Mouse (Mus musculus) embryonic facial prominence, embryonic 13.5 days (tissue): ENCODE results near the gene Ubac2. TPM values are rescaled to one million over a fixed set of nuclear protein-coding genes. Genes with fewer than 3 reads are reported as not detected.

Experiments
- ATAC-seq: fragments of 200-750 bp; cut with Nextera tagmentation; 2 replicates; pipeline ENCODE4 v1.8.0; 2017; ENCODE audit warnings: low read depth; ENCODE audit not compliant: insufficient number of reproducible peaks, insufficient read depth, low FRiP score, low TSS enrichment
- H3K27ac ChIP-seq: fragments of 300-500 bp; sonication (generic); 2 replicates; pipeline ENCODE4 v1.5.1; 2015; ENCODE audit warnings: moderate library complexity, mild to moderate bottlenecking, inconsistent platforms
- H3K27me3 ChIP-seq: fragments of 300-500 bp; sonication (generic); 2 replicates; pipeline ENCODE4 v1.6.1; 2015; ENCODE audit warnings: mild to moderate bottlenecking, inconsistent platforms
- H3K36me3 ChIP-seq: fragments of 300-500 bp; sonication (generic); 2 replicates; pipeline ENCODE4 v1.6.1; 2015; ENCODE audit warnings: mild to moderate bottlenecking, inconsistent platforms
- H3K4me1 ChIP-seq: fragments of 300-500 bp; sonication (generic); 2 replicates; pipeline ENCODE4 v1.6.1; 2015; ENCODE audit warnings: inconsistent platforms
- H3K4me2 ChIP-seq: fragments of 300-500 bp; sonication (generic); 2 replicates; pipeline ENCODE4 v1.6.1; 2015; ENCODE audit warnings: moderate library complexity, mild to moderate bottlenecking, inconsistent platforms
- H3K4me3 ChIP-seq: fragments of 300-500 bp; sonication (generic); 2 replicates; pipeline ENCODE4 v1.5.1; 2015; ENCODE audit warnings: mild to moderate bottlenecking, inconsistent platforms
- H3K9ac ChIP-seq: fragments of 300-500 bp; sonication (generic); 2 replicates; pipeline ENCODE4 v1.6.1; 2015; ENCODE audit warnings: mild to moderate bottlenecking, inconsistent platforms
- H3K9me3 ChIP-seq: fragments of 300-500 bp; sonication (generic); 2 replicates; pipeline ENCODE4 v1.6.1; 2016; ENCODE audit warnings: inconsistent platforms
- WGBS: fragments of 180-500 bp; shearing (Covaris S2); methylation state at CpG from one replicate; pipeline ENCODE4 v1.1.7; 2015; ENCODE audit warnings: mixed read lengths; 5-methylcytosine and 5-hydroxymethylcytosine counted together
- polyA plus RNA-seq: library from polyadenylated mRNA; unstranded; fragments of >200 nt; fragmentation: Nextera tagmentation; extraction: Ambion mirVana; gene quantifications from 2 replicates; pipeline ENCODE4 v1.2.1, GENCODE M21; 2015

The Ubac2 gene
- polyA plus RNA-seq, 1 experiment from 2014 or later, result 72.9 TPM

- no peak overlapping the region for H3K4me2 ChIP-seq
- no peaks in the 10 kb centered on the region for H3K9me3 ChIP-seq
- H3K9ac ChIP-seq, result no peak overlapping the region
- no peak overlapping the region for H3K4me3 ChIP-seq
- H3K27ac ChIP-seq, result no peak overlapping the region
- H3K4me1 ChIP-seq, result peaks cover 7% of the 10 kb centered on the region; the same call in 1 of the 2 replicates
- H3K36me3 ChIP-seq, result peaks cover under 1% of the 10 kb centered on the region; the same call in 1 of the 2 replicates
- H3K27me3 ChIP-seq, result no peaks in the 10 kb centered on the region
- ATAC-seq, result no peak
- WGBS, result 67% methylated on average over 6 of the region's 6 CpGs
Measured at GRCm38 (mm10) chr14:121896126-121897090, 18.0 kb downstream of the Ubac2 start.

- Histone ChIP-seq H3K9me3 (no peaks in the 10 kb centered on the region), H3K4me2 (no peak overlapping the region), H3K27me3 (no peaks in the 10 kb centered on the region), H3K4me1 (0 out of 2 replicates have a peak, but pooled peaks cover 2% of the 10 kb centered on the region), H3K27ac (no peak overlapping the region), H3K4me3 (no peak overlapping the region), H3K9ac (no peak overlapping the region), H3K36me3 (peaks cover 8% of the 10 kb centered on the region)
- ATAC-seq, result no peak
- 91% methylated on average over 2 of the region's 2 CpGs for WGBS
Measured at GRCm38 (mm10) chr14:121897773-121898172, 19.4 kb downstream of the Ubac2 start.

- ATAC-seq, result no peak
- Histone ChIP-seq H3K27me3 (no peaks in the 10 kb centered on the region), H3K9ac (no peak overlapping the region), H3K4me3 (no peak overlapping the region), H3K27ac (no peak overlapping the region), H3K4me2 (no peak overlapping the region), H3K36me3 (peaks cover 8% of the 10 kb centered on the region), H3K4me1 (0 out of 2 replicates have a peak, but pooled peaks cover 2% of the 10 kb centered on the region), H3K9me3 (no peaks in the 10 kb centered on the region)
- 78% methylated on average over 11 of the region's 11 CpGs for whole genome bisulfite sequencing
Measured at GRCm38 (mm10) chr14:121898509-121898908, 20.1 kb downstream of the Ubac2 start.

GRCm38 (mm10) chr14:121899071-121899470, 20.7 kb downstream of the Ubac2 start:
- peaks cover 8% of the 10 kb centered on the region for H3K36me3 ChIP-seq
- no peak for ATAC-seq
- 0 out of 2 replicates have a peak, but pooled peaks cover 2% of the 10 kb centered on the region for H3K4me1 ChIP-seq
- H3K27me3 ChIP-seq, result no peaks in the 10 kb centered on the region
- no peak overlapping the region for H3K9ac ChIP-seq
- H3K27ac ChIP-seq, result no peak overlapping the region
- H3K9me3 ChIP-seq, result no peaks in the 10 kb centered on the region
- 81% methylated on average over 3 of the region's 3 CpGs for WGBS
- no peak overlapping the region for H3K4me3 ChIP-seq
- H3K4me2 ChIP-seq, result no peak overlapping the region

GRCm38 (mm10) chr14:121901511-121901910, 23.1 kb downstream of the Ubac2 start:
- H3K36me3 ChIP-seq, result peaks cover 17% of the 10 kb centered on the region
- H3K27me3 ChIP-seq, result no peaks in the 10 kb centered on the region
- no peak for ATAC-seq
- 0 out of 2 replicates have a peak, but pooled peaks cover 2% of the 10 kb centered on the region for H3K4me1 ChIP-seq
- no peak overlapping the region for H3K9ac ChIP-seq
- no peak overlapping the region for H3K4me3 ChIP-seq
- 92% methylated on average over 6 of the region's 6 CpGs for WGBS
- no peaks in the 10 kb centered on the region for H3K9me3 ChIP-seq
- no peak overlapping the region for H3K27ac ChIP-seq
- H3K4me2 ChIP-seq, result no peak overlapping the region

GRCm38 (mm10) chr14:121903381-121903876, 25.0 kb downstream of the Ubac2 start:
- WGBS, result 89% methylated on average over 7 of the region's 7 CpGs
- ATAC-seq, result no peak
- H3K4me3 ChIP-seq, result no peak overlapping the region

GRCm38 (mm10) chr14:121904754-121905153, 26.3 kb downstream of the Ubac2 start:
- Histone ChIP-seq H3K36me3 (peaks cover 41% of the 10 kb centered on the region), H3K27ac (no peak overlapping the region), H3K27me3 (no peaks in the 10 kb centered on the region), H3K9me3 (no peaks in the 10 kb centered on the region), H3K4me3 (no peak overlapping the region), H3K9ac (no peak overlapping the region), H3K4me2 (no peak overlapping the region), H3K4me1 (no peaks in the 10 kb centered on the region)
- ATAC-seq, result no peak
- WGBS, result 55% methylated on average over 3 of the region's 3 CpGs

More at GRCm38 (mm10) chr14:121903381-121903876, 25.0 kb downstream of the Ubac2 start:
- Histone ChIP-seq H3K4me2 (no peak overlapping the region), H3K27me3 (no peaks in the 10 kb centered on the region), H3K36me3 (peaks cover 30% of the 10 kb centered on the region), H3K9ac (no peak overlapping the region), H3K4me1 (0 out of 2 replicates have a peak, but pooled peaks cover 2% of the 10 kb centered on the region), H3K27ac (no peak overlapping the region), H3K9me3 (no peaks in the 10 kb centered on the region)

GRCm38 (mm10) chr14:121906341-121906991, 28.0 kb downstream of the Ubac2 start:
- 80% methylated on average over 8 of the region's 8 CpGs for WGBS
- Histone ChIP-seq H3K36me3 (peaks cover 51% of the 10 kb centered on the region), H3K27ac (no peak overlapping the region), H3K4me1 (no peaks in the 10 kb centered on the region), H3K4me2 (no peak overlapping the region), H3K9ac (no peak overlapping the region), H3K9me3 (no peaks in the 10 kb centered on the region), H3K4me3 (no peak overlapping the region), H3K27me3 (no peaks in the 10 kb centered on the region)
- no peak for ATAC-seq

GRCm38 (mm10) chr14:121906992-121907681, 28.7 kb downstream of the Ubac2 start:
- no peak overlapping the region for H3K4me2 ChIP-seq
- H3K27ac ChIP-seq, result no peak overlapping the region
- ATAC-seq, result no peak
- H3K27me3 ChIP-seq, result no peaks in the 10 kb centered on the region
- 88% methylated on average over 11 of the region's 11 CpGs for WGBS
- no peaks in the 10 kb centered on the region for H3K9me3 ChIP-seq
- H3K36me3 ChIP-seq, result peaks cover 52% of the 10 kb centered on the region
- H3K4me1 ChIP-seq, result no peaks in the 10 kb centered on the region
- no peak overlapping the region for H3K9ac ChIP-seq
- H3K4me3 ChIP-seq, result no peak overlapping the region

GRCm38 (mm10) chr14:121909868-121910267, 31.4 kb downstream of the Ubac2 start:
- Histone ChIP-seq H3K36me3 (peaks cover 63% of the 10 kb centered on the region), H3K9ac (no peak overlapping the region), H3K27ac (no peak overlapping the region), H3K4me1 (no peaks in the 10 kb centered on the region), H3K9me3 (no peaks in the 10 kb centered on the region), H3K4me2 (no peak overlapping the region), H3K4me3 (no peak overlapping the region), H3K27me3 (no peaks in the 10 kb centered on the region)
- ATAC-seq, result no peak
- 91% methylated on average over 6 of the region's 6 CpGs for WGBS

GRCm38 (mm10) chr14:121912501-121912900, 34.1 kb downstream of the Ubac2 start:
- 93% methylated on average over 7 of the region's 7 CpGs for WGBS
- peaks cover 59% of the 10 kb centered on the region for H3K36me3 ChIP-seq

More at GRCm38 (mm10) chr14:121912501-121912900, 34.1 kb downstream of the Ubac2 start:
- ATAC-seq, result no peak
- no peaks in the 10 kb centered on the region for H3K27me3 ChIP-seq
- H3K9me3 ChIP-seq, result no peaks in the 10 kb centered on the region
- no peaks in the 10 kb centered on the region for H3K4me1 ChIP-seq
- no peak overlapping the region for H3K27ac ChIP-seq
- H3K4me2 ChIP-seq, result no peak overlapping the region
- no peak overlapping the region for H3K4me3 ChIP-seq
- no peak overlapping the region for H3K9ac ChIP-seq
